Mouse (Mus musculus) right cerebral cortex, postnatal 14 days (tissue): Measurements from ENCODE around the gene Prex1.

Source experiments
- DNase-seq: peaks from one replicate; pipeline ENCODE4 v3.0.0; 2022

Gene Prex1

GRCm38 (mm10) chr2:166658380-166658779 is 55.3 kb downstream of the Prex1 start:
- no peak for DNase-seq

- no peak for DNase-seq
These were observed 56.1 kb downstream of the Prex1 start for GRCm38 (mm10) chr2:166657451-166658011.

- DNase-seq = no peak
These were observed 57.0 kb downstream of the Prex1 start for GRCm38 (mm10) chr2:166656630-166657029.

DNA sequence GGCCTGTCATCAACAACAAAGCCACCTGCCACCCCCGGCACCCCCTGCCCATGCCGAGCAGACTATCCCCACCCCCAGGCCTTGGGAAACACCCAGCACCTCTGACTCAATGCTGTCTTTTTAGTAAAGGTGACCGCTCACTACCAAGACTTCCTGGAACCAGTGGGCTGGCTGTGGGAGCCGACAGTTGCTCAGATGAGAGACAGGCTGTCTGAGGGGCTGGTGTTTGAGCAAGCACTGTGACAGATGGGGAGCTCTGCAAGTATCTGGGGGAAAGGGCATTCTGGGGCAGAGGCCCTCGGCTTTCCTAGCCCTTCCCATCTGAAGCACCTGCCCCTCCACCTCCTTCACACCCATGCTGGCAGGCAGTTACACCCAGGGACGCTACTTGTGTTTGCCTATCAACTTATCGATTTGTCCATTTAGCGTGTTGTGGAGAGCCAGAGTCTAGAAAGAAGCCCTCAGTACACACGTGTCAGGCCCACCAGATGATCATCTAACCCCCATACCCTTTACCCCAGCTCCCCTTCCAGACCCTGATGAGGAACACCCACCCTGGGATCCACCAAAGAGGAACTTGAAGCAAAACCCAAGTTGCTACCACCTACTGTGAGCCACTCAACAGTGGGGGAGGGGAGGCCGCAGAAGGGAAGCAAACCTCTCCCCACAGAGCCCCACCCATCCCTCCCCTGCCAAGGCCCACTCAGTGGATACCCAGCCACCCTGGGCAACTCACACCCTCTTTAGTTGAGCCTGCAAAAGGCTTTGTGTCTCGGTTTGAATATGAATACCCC is 57.7 kb downstream of the Prex1 start:
- peak; percentile 54 for DNase-seq

GRCm38 (mm10) chr2:166655308-166655707 is 58.3 kb downstream of the Prex1 start:
- no peak for DNase-seq

DNA sequence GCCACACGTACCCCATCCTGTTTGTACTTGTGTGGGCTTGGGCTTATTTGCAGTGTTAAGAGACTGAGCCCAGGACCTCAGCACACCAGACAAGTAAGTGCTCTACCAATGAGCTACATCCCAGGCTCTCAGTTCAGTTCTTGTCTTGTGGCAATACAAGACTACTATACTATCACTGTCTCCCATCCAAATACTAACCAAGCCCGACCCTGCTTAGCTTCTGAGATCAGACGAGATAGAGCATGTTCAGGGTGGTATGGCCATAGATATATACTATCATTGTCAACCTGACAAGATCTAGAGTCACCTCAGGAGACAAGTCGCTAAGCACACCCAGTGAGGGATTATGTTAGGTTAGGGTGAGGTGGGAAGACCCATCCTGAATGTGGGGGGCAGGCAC is 58.8 kb downstream of the Prex1 start:
- DNase-seq = no peak

- no peak for DNase-seq
These were observed 60.1 kb downstream of the Prex1 start for GRCm38 (mm10) chr2:166653564-166653963.

- DNase-seq = no peak
These were observed 61.0 kb downstream of the Prex1 start for GRCm38 (mm10) chr2:166652672-166653071.

DNA sequence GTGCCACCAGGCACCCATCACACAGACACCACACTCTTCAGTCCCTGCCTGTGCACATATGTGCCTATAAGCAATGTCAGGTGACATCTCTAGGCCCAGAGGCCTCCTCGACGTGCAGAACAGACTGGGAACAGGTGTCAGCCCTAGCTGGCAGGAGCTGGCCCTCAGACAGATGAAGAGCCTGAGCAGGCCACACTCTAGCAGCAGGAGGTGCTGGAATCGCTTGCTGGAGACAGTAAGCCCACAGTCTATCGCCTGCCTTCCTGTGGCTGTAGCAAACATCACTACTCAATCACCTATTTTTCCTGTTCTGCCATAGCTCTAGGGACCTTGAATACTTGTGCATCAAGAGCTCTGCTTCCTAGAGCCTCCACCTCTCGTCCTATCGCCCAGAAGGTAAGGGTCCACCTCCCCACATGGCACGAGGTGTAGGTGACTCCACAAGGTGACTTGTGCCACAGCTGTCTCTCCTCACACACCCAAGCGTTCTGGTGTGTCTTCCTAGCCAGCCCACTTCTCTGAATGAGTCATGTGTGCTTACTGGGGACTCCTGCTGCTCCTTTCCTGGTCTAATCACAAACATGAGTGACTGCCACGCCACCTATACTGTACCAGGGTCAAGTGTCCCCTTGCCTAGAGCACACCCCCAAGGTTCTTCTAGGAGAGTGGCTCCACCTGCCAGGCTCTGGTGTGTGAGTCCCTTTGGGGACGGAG is 62.2 kb downstream of the Prex1 start:
- DNase-seq = no peak

DNA sequence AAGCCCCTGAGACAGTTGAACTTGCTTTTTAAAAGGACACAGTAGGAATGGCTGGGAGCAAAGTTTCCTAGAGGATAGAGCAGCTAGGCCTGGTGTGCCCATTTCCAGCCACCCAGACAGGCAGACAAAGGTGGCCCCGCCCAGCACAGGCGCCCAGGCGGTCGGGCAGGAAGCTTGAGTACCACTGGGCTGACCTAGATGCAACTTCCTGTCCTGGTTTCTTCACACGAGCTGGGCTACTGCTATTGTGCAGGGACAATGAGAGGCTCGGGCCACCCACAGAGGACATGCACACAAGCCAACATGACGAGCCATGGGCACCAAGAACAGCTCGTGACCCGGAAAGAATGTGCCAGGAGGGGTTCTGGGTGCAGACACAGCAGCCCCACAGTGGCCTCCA is 63.2 kb downstream of the Prex1 start:
- DNase-seq = no peak

DNA sequence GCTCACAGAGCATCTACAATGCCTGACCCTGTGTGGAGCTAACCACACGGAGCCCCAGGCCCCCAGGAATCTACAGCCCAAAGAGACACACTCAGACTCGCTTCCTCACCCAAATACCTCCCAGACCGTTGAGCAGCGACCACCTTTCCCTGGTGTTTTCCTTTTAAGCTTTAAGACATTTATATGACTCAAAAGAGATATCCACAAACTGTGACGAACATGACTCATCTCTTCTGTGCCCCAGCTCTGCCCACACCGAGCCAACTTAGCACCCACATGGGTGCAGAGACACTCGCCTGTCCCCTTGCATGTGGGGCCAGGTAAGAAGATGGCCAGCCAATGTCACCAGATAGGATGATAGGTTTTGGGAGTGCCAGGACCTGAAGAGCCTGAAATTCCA is 66.4 kb downstream of the Prex1 start:
- DNase-seq = no peak

GRCm38 (mm10) chr2:166646434-166647088 is 67.1 kb downstream of the Prex1 start:
- DNase-seq = no peak

DNA sequence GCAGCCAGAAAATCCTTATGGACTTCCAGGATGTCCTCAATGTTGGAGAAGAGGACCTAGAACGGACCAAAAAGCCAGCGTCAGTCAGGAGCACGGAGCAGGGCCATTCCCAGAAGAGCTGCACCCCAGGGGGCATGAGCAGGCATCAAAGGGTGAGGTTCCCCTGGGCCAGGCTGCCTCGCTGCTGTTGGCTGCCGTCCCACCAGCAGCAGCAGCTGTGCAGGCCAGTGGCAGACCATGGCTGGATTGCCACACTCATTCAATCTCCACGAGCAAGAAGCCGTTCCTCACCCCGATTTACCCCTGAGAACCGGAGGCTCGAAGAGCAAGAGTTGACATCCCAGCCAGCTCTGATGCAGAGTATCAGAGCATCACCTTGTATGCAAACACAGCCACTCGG is 68.8 kb downstream of the Prex1 start:
- DNase-seq = no peak

DNA sequence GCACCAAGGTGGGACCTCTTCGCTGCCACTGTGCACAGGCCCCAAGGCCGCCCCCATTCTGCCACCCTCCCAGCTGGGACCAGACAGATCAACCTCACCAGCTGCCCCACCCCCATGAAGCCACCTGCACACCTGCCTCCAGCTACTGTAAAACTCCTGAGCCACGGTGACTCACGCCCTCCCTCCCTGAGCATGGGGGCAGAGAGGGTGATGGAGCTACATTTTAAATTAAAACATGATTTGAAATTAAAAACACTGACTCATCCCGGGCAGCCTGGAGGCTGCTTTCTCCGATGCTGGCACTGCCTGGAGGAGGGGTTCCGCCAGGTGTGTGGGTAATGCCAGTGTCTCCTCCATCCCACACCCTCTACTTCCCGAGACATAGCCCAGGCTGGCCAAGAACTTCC is 71.0 kb downstream of the Prex1 start:
- no peak for DNase-seq

GRCm38 (mm10) chr2:166639750-166640149 is 73.9 kb downstream of the Prex1 start:
- DNase-seq = no peak

DNA sequence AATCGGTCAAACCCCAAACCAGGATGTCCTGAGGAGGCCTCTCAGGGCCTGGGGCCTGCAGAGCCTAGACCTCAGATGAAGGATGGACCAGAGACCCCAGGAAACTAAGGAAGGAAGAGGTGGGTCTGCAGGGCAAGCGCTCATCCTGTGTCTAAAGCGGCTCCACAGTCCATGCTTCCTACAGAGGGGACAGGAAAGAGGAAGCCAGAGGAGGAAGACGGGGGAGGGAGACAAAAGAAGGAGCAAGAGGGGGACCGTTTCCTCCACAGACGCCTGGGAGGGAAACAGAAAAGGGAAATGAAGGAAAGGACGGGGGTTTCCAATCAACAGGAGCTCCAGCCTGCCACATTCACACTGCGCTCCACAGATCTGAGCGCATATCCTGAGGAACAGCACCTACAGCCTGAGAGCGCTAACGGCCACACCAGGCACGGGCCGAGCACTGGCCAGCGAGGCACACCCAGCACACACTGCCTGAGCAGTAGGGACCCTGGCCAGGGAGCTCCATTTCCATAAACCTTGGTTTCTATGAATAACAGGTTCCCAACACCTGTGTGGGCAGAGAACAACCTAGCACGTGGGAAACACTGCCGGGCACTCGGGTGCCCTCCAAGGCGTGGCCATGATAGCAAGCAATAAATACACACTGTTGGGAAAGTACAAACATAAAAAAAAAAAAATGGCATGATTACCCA is 74.5 kb downstream of the Prex1 start:
- no peak for DNase-seq

GRCm38 (mm10) chr2:166638079-166638800 is 75.4 kb downstream of the Prex1 start:
- DNase-seq = no peak

GRCm38 (mm10) chr2:166637673-166637990 is 76.0 kb downstream of the Prex1 start:
- DNase-seq = no peak

GRCm38 (mm10) chr2:166636867-166637672 is 76.6 kb downstream of the Prex1 start:
- DNase-seq = peak; percentile 66

DNA sequence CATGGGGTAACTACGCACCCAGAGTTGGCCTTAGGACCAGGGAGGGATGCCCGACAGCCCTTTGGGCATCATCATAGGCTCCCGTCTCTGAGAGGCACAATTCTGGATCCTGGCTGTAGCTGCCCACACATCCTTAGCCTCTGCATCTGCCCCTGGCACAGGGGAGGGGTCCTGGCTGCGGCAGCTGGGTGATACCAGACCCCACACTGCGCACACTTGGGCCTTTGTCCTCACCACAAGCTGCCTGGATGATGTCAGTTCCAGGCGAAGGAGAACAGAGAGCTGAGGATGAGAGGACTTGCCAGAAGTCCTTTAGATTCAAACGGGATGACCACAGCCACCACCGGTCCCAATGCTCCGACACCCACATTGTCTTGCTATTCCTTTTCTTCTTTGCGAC is 78.1 kb downstream of the Prex1 start:
- no peak for DNase-seq

DNA sequence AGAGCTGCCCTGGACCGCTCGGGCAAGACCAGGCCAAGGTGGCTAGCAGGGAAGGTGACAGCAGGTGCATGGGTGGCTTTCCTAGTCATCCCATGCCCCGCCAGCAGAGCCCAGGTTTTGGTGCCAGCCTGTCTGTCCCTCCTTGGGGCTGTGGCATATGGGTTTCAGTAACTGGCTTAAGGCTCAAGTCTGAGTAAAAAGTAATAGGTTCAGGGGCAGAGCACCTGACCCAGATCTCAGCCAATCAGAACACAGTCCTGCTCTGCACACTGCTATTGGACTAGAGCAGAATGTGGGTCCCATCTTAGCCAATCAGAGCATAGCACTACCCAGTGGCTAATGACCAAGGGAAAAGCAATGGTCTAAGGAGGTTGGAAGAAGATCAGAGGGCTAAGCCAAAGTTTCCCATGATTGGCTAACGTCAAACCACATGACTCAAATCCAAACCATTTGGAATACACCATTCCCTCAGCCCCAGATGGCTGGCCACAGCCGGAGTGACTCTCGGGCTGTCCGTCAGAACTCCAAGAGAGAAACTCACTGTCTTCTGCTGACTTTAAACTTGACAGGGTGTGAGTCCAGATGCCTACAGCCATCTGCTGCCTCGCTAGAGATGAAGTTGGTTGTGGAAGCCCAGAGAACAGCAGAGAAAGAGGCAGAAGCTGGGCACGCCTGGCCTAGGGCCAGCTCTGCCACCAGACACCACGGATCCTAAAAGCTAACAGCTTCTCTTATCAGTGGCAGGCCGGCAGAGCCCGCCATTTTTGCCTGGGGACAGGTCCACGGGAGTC is 80.9 kb downstream of the Prex1 start:
- DNase-seq = no peak
